Mouse (Mus musculus) frontal cortex, postnatal 10 days (tissue): ENCODE data around the gene Odf3l2.

Experiments
- DNase-seq, 2 experiments: peaks; one replicate each; pipeline ENCODE4 v3.0.0; 2022; ENCODE audit warnings: low spot score in 2 of 2, mixed read lengths in 1 of 2

The Odf3l2 gene

DNA sequence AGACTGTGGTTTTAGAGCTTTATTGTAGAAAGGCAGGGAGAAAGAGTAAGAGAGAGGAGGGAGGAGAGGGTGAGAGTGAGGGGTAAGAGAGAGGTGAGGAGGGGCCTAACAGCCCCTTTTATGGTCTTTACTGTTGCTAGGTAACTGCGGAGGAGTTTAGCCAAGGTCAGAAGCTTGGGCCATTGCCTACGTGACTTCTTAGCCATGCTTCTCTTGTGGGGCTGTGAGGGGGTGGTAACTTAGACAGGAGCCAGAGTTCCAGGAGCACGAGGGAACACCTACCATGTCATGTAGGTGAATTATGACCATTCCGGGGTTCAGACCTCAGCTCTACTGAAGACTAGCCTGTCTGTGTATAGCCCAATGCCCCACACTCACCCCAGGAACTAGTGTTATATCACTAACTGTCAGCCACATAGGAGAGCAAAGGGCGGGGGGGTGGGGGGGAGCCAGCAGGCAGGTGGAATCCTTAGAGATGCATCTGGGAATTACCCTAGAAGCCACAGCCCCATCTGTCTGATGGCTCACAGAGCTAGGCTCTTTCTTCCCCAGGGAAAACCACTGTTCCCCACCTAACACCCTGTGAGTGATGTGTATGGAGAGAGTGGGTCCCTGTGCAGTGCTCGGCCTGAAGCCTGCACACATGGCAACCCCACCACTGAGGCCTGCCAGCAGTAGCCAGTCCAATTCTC is 26.0 kb upstream of the Odf3l2 start:
- no peak for DNase-seq

DNA sequence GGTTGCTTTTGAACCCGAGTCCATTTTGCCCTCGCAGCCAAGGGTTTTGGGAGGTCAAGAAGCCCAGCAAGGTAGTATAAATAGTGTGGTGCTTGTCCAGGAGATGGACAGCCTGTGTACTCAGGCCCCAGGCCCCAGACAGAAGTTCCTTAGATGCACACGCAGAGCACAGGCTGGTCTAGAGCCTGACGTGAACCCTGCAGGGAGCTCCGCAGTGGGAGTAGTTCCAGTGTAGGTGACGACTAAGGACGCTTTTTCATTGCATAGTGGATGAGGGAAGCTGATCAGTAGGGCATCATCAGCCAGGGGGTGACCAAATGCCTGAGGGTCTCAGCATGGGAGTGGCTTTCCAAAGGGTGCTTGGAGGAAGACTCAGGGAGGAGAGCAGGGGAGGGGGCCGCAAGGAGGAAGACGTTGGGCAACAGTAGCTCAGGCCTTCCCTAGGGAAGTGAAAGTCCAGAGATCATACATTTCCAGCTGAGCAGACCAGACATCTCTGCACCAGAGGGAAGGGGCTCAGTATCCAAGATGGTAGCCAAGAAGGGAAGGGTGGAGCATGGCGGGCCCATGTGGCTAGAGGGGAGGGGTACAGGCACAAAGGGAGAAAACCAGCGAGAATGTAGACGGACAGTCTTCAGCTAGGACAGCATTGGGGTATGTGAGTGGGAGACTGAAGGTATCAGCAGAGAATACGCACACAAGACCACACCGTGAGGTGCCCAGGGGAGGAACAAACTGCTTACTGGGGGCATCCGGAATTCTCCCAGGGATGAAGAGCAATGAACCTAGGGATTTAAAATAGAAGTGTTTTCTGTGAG is 24.7 kb upstream of the Odf3l2 start:
- DNase-seq: peak in 1 of 2 experiments; percentile 38

DNA sequence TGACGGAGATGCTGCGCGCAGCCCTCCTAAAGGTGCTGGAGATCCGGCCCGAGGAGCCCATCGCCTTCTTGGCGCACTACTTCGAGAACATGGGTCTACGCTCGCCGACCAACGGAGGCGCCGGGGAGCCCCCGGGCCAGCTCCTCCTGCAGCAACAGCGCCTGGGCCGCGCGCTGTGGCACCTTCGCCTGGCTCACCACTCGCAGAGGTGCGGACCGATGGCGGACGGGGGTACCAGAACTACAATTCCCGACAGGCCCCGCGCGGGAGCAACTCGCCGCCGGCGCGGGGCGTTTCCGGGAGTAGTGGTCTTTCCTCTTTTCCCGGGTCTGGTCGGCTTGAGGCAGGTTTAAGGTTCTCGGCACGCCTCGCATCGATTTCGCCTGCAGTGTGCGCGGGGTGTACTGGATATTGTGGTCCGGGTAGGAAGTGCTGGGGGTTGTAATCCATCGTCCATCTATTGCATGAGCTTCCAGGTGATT is 24.1 kb upstream of the Odf3l2 start:
- DNase-seq: peak; percentile 76 to 83

DNA sequence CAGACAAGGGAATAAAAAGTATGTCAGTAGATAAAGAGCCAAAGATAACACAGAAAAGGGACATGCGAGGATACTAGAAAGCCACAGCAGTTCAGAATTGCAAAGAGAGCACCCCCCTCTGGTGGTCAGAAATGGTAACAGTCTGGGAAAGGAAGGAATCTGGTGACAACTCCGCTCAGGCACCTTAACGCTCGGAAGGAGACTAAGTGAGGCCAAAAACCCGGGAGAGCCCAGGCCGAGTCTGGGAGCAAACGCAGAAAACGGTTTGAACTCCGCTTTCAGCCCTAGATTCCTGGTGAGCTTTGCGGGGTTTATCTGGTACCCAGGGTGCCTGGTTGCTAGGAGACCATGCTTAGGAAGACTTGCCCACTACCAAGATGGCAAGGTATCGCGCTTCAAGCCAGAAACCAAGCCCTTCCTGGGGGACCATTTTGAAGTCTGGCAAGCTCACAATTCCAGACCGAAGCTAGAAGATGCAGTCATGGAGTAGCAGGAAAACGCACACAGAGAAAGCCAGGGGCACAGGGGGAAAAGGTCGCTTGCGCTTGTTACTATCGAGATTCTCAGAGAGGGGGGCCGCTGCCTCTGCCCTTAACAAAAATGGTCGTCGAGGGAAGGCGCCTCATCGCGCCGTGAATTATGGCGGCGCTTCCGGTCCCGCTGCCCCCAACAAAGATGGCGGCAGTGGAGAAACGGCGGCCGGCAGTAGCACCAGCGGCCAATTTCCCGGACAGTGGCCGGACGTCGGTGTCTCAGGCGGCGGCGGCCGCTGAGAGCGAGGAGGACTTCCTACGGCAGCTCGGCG is 23.4 kb upstream of the Odf3l2 start, which contains the start of gene Tpgs1:
Tpgs1 (plus strand) TSS at position 599 of the 805 bp plus-strand sequence.
- DNase-seq: peak; percentile 89 to 90

DNA sequence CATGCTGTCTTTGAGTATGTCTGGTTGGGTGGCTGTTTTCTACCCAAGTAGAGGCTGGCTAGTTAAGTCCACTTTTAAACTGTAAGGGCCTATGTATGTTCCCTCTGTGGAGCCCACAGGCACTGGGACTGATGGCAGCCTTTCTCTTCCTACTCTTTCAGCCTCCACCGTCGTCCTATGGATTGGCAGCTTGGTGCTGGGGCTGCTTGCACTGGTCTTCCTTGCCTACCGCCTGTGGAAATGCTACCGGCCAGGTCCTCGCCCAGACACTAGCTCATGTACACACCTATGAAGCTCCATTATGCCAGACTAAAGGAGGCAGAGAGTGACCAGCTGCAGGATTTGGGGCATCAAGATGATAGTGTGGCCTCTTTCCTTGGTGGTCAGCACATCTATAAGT is 22.5 kb upstream of the Odf3l2 start:
- no peak for DNase-seq

DNA sequence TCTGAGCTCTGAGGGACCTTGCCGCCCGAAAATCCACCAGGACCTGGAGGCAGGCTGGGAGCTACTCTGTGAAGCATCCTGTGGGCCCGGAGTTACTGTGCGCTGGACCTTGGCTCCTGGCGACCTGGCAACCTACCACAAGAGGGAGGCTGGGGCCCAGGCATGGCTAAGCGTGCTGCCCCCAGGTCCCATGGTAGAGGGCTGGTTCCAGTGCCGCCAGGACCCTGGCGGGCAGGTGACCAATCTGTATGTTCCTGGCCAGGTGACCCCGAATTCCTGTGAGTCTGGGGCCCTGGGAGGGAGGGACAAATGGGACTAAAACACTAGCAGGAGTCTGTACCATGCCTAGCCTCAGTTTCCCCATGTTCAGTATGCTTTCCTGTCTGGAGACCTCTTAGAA is 21.0 kb upstream of the Odf3l2 start:
- no peak for DNase-seq

DNA sequence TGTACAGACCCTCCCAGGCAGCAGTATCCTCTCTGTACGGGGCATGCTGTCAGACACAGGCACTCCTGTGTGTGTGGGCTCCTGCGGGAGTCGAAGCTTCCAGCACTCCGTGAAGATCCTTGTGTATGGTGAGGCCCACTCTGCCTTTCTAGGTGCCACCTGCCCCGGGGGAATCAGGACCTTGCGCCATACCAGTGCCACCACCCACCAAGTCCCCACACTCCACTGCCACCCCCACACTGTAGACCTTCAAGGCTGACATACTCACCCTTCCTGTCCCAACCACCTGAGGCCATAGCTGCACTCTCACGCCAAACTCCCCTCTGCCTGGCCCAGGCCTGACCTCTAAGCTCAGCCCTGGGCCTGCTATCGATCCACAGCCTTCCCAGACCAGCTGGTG is 19.5 kb upstream of the Odf3l2 start:
- no peak for DNase-seq

DNA sequence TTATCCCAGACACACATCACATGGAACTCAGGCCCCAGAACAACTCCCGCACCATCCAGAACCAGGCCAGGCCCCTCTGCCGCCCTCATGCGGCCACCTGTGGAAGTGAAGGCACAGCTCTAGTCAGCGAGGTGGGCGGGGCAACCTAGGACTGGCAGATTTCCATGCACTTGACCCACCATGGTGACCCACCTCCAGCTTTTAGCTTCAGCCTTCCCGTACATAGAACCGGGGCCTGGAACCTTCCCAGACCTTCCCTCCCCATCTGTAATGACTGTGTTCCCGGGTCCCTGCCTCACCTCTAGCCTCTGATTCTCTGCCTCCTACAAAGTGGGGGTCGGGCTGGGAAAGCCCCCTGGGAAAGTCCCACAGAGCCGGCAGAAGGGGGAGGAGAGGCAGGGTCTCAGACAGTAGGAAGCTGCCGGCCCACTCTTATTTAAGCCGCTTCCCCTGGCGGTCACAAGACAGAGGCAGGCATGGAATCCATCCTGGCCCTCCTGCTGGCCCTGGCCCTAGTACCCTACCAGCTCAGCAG is 18.7 kb upstream of the Odf3l2 start, which contains the start of gene Madcam1:
Madcam1 (plus strand) TSS at position 429 of the 535 bp plus-strand sequence.
- peak; percentile 31 to 65 for DNase-seq

DNA sequence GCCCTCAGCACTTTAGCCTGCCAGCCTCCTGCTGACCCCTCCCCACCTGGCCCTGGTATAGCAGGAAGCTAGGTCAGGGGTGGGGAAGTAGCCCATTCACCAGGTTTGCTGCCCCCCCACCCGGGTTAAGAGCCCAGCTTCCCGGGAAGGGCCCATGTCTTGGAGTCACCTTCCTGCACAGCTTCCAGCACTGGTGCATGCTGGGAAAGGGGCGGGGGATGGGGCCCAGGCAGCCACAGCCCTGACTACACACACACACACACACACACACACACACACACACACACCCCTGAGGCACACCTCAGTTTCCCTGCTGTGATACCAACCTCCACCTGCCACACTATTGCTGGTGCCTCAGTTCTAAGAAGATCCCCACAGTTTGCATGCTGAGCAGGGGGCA is 16.3 kb upstream of the Odf3l2 start:
- DNase-seq: no peak

DNA sequence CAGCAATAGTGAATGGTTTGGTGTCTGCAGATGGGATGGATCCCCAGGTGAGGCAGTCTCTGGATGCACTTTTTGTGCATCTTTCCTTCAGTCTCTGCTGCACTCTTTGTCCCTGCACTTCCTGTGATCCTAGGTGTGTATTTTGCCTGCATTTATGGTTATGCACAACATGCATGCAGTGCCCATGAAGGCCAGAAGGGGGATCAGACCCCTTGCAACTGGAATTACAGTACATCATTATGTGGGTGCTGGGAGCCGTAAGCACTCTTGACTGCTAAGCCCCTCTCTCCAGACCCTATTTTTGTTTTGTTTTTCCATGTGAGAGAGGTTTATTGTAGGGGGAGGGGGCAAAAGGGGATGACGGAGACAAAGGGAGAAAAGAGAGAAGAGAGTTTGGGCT is 14.8 kb upstream of the Odf3l2 start:
- DNase-seq: no peak

DNA sequence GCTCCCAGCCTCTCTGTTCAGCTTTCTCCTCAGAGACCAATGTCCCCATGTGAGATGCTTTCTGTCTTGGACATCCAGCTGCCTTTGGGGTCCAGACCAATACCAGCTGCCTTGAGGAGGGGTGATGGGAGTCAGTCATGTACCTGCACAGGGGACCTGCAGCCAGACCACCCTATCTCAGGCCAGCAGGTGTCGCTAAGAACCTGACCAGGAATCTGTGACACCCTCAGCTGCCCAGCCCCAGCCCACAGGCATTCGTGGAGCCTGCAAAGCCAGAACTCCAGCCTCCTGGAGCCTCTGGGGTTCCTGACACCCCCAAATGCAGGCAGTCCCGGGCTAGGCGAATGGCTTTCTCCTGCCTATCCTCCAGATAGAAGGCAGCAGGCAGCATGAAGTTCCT is 13.3 kb upstream of the Odf3l2 start:
- no peak for DNase-seq

DNA sequence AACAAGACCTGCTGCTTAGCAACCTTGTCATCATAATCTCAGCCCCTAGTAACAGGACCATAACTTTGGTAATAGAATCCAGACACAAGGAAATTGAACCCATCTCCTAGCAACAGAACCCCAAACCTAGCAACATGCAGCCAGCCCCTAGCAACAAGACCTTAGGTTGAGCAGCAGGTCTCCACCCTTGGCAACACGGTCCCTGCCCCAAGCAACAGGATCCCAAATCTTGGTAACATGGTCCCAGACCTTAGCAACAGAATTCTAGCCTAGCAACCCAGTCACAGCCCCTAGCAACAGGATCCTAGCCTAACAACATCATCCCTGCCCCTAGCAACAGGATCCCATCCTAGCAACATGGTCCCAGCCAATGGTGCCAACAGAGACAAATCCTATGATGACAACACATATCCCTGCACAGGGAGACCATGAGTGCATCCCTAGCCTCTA is 9.4 kb upstream of the Odf3l2 start:
- DNase-seq: peak; percentile 61 to 78

DNA sequence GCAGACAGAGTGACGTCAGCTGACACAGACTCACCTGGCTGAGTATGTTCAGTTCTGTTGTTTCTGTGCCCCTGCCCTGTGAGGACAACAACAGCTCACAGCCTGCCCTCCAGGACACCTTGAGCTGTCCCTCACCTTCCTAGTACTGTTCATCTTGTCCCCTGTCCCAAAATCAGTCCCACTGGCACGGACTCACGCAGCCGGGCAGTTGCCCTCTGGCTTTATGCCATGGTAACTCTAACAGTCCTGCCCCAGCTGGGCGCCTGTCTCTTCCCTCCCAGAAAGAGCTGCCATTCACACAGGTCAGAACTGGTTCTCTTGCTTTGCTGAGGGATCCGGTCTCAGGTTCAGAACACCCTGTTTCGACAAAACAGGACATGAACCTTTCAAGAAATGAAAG is 7.3 kb upstream of the Odf3l2 start:
- no peak for DNase-seq

DNA sequence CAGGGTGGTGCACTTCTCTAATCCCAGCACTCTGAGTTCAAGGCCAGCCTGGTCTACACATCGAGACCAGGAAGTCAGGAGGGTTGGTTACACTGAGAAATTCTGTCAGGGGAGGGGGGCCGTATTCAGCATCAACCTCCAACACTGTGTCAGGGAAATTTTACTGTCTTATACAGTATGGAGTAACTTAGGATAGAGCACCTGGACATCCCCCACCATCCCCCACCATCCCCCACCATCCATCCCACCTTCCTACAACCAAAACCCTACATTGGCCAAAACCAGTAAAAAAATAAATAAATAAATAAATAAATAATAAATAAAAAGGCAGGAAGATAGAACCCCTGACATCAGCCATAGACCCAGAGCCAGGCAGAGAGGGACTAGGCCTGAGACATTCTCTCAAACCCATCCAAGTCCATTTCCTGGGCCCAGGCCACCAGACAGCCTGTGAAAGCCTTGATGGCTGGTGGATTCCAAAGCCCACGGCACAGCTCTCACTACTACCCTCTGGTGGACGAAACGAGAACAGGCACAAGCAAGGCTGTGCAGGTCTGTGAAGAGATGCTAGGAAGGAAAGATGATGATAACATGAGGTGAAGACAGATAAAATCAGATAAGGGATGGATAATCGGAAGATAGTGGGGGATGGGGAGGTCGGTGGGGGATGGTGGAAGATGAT is 3.7 kb upstream of the Odf3l2 start:
- DNase-seq: peak in 1 of 2 experiments; percentile 69

DNA sequence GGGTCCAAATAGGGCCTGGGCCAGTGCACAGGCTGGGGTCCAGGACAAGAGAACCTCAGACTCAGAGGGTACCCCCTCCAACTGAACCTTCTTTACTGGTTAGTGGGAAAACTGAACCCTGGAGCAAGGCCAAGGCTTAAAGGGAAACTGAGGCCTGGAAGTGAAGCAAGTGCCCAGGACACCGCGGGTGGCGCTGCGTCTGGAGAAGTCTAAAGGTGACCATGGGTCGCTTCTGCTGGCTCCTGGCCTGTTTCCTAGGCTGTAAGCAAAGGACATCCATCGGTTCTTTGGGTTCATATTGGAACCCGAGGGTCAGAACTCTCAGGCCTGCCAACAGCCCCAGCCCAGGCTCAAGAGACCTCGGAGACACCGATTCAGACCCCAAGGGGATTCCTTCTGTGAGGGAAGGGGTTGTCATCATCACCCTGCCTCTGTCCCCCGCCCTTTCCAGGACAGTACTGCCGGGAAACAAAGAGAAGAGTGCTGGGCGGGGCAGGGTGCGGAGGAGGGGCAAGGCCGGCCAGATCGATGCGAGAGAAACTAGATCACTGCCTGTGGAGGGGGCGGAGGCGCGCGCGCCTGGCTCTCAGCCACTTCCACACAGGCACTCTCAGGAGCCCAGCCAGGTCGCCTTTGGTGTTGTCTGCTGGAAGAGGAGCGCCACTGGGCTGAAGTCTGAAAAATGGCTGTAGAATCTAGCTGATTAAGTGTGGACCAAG is 6.9 kb downstream of the Odf3l2 start:
- peak in 1 of 2 experiments; percentile 42 for DNase-seq

DNA sequence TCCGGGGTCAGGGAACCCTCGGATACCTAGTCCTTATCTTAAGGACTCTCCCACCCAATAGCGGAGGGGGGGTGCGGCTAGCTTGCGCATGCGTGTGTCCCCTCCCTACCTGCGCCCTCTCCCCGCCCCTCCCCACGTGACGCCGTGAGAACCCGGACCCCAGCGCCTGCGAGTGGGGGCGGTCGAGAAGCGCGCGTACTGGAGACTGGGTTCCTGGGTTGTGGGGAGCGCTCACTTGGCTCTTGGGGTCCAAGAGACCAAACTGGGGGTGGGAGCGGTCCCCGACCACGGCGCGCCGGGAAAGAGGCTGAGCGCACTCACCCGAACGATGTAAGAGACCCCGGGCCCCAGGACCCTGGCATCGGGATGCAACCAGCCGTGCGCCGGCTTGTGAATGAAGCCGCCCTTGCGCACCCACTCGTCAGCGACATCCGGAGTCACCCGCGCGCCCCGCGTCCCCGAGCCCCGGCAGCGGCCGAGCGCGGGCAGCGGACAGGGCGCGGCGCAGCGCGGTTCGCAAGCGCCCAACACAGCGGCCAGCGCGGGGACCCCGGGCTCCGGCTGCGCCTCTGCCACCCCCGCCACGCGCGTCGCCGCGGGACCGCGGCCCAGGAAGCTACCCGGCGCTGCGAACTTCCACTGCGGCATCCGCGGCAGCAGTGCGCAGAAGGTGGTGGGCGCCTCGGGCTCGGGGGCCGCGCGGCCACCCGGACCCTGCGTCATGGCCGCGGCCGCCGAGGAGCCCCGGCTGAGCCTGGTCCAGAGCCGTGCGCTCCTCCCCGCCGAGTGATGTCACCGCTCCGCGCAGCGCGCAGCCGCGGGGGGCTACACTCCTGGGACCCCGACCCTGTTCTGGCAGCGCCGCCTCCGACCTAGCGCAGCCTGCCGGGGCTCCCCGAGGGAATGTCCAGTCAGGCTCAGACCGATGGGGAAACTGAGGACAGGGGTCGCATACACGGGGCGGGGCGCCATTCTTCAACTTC is 8.1 kb downstream of the Odf3l2 start, which contains the start of gene Shc2:
Shc2 (minus strand) TSS at position 791 of the 983 bp plus-strand sequence.
- peak; percentile 80 to 85 for DNase-seq

DNA sequence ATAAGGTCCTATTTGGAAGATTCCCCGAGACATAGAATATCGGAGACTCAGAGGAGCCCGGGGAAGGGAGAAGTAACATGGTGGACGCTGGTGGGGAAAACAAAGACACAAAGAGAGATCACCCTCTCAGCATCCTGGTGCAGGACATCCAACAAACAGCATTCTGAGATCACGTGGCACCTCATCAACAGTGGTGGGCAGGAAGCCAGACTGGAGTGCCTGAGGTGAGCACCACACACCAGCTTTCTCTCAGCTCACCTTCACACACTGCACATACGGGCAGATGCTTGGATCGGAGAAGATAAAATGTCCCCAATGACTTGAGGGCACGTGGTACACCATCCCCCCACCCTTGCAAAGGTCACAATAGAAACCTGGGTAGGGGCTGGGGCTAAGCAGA is 9.3 kb downstream of the Odf3l2 start:
- no peak for DNase-seq

DNA sequence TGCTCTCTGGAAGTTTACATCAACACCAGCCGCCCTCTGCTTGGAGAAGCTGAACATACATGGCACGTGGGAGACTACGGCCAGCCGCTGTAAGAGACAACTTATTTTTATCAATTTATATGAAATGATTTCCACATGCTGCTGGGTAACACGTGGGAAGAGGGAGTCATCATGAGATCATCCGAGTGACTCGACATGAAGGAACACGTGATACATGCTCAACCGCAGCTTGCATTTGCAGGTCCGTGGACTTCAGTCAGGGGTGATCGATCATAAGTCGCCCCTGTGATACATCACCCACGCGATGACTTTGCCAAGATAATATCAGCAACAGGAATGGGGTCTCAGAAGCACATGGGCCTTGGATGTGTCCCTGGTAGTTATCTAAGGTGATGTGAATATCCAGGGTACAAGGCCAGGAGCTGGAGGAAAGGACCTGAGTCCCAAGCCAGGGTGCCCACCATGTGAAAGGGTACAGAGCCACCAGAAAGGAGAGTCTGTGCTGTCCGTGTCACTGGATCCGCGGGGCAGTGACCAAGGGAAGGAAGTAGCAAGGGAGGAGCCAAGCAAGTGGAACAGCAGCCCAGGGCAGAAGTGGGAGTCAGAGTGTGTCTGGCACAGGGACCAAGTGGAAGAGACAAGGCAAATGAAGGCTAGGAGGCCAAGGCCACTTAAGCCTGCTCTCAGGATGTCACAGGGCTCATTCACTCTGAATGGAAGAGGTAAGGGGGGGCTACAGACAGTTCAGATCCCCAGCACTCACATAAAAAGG is 12.3 kb downstream of the Odf3l2 start:
- DNase-seq: no peak
